Mouse (Mus musculus): Measurements from ENCODE around the gene Gm8909. TPM values are rescaled to one million over a fixed set of nuclear protein-coding genes. Genes with fewer than 3 reads are reported as not detected.
"Not testable (repeated sequence)": the region's sequence is repeated elsewhere in the genome, so short reads cannot be mapped to it uniquely, and the experiment has no call there.

The Gm8909 gene
- polyA plus RNA-seq, 1 experiment from 2014 or later, result 0.45 TPM

DNA sequence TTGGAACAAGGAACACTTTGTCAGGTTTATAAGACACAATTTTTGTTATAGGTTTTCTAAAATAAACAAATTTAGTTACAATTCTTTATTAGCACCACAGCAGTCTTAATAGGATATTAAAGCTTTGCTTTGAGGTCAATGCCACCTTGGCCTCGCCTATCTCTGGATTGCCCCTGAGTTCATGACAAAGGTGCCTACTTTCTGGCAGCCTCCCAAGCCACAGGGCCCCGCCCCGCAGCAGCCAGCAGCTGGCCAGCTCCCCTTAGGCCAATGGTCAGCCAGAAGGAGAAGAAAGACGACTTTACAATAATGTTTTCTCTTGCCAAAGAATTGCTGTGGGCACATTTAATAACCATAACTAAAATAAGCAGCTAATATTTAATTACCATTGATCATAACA is 17.1 kb downstream of the Gm8909 start:
- not testable (repeated sequence) for H3K9ac ChIP-seq (ENCODE audit: low read length); H3K36me3 ChIP-seq (ENCODE audit: control insufficient read depth, insufficient read depth, low read length); H3K27me3 ChIP-seq (ENCODE audit: control insufficient read depth, insufficient read depth, low read length); H3K4me1 ChIP-seq (ENCODE audit: control insufficient read depth, insufficient read depth, low read length); H3K9me3 ChIP-seq (replicated peaks; ENCODE audit: control insufficient read depth, low read length); H3K4me3 ChIP-seq (replicated peaks; ENCODE audit: low read length); H3K27ac ChIP-seq (ENCODE audit: low read length); ATAC-seq (ENCODE audit: insufficient read depth, low FRiP score); H3K4me2 ChIP-seq (ENCODE audit: low read depth, low read length)
- WGBS, result 30% methylated on average over 4 of the region's 4 CpGs

DNA sequence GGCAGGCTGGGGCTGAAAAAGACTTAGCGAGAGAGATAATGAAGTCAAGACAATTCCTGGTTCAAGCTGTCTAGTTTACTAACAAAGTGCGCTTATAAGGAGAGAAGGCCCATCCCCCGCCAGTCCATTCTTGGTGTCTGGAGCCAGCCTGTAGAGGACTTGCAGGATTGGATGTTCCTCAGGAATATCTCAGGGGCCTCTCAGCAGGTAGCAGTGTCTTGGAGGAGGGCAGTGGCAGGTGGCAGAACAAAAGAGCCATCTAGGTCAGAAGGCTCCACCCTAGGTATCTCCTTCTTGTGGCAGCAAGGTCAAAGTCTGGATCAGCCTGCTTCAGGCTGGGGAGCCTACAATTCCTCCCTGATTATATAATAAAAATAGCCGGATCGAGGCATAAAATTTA is 19.9 kb downstream of the Gm8909 start:
- H3K4me3 ChIP-seq (replicated peaks; ENCODE audit: low read length); H3K27ac ChIP-seq (ENCODE audit: low read length); H3K4me1 ChIP-seq (ENCODE audit: control insufficient read depth, insufficient read depth, low read length); H3K36me3 ChIP-seq (ENCODE audit: control insufficient read depth, insufficient read depth, low read length); ATAC-seq (ENCODE audit: insufficient read depth, low FRiP score); H3K9ac ChIP-seq (ENCODE audit: low read length); H3K4me2 ChIP-seq (ENCODE audit: low read depth, low read length); H3K9me3 ChIP-seq (replicated peaks; ENCODE audit: control insufficient read depth, low read length): not testable (repeated sequence)
- 81% methylated on average over 5 of the region's 5 CpGs for WGBS
- peaks cover 24% of the 10 kb centered on the region for H3K27me3 ChIP-seq (ENCODE audit: control insufficient read depth, insufficient read depth, low read length)

DNA sequence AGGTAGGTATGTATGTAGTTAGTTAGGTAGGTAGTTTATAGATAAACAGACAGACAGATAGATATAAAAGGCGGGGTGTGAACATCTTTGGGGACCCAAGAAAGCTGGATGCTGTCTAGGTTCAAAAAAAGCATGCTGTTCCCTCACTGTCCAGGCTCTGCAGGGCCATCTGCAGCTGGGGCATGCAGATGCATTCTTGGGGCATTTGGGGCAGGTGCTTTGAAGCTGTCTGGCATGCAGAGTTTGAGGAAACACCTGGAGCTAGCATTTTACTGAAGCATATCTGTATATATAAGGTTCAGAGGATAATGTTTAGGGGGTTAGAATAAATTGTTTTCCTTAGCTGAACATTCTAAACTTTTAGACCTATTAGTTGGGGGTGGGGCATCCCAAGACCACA is 21.4 kb downstream of the Gm8909 start:
- not testable (repeated sequence) for ATAC-seq (ENCODE audit: insufficient read depth, low FRiP score); H3K27ac ChIP-seq (ENCODE audit: low read length); H3K9me3 ChIP-seq (replicated peaks; ENCODE audit: control insufficient read depth, low read length); H3K36me3 ChIP-seq (ENCODE audit: control insufficient read depth, insufficient read depth, low read length); H3K4me3 ChIP-seq (replicated peaks; ENCODE audit: low read length); H3K9ac ChIP-seq (ENCODE audit: low read length); H3K4me1 ChIP-seq (ENCODE audit: control insufficient read depth, insufficient read depth, low read length); H3K4me2 ChIP-seq (ENCODE audit: low read depth, low read length)
- WGBS, result 68% methylated on average over 1 of the region's 1 CpGs
- H3K27me3 ChIP-seq (ENCODE audit: control insufficient read depth, insufficient read depth, low read length), result peaks cover 29% of the 10 kb centered on the region

DNA sequence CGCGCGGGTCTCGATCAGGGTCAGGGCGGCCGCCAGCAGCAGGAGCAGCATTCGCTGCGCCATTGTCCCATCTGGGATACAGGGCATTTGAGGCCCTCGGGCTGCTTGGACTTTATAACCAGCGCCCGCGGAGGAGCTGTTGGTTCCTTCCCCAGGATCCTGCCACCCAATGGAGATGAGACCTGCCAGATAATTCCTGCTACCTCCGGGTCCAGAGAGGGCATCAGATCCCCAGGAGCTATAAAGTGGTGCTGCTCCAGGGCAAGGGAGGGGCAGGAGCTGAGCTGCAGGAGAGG is 22.5 kb downstream of the Gm8909 start:
- H3K4me2 ChIP-seq (ENCODE audit: low read depth, low read length), result peak overlapping the region; percentile 72
- not testable (repeated sequence) for ATAC-seq (ENCODE audit: insufficient read depth, low FRiP score); H3K9me3 ChIP-seq (replicated peaks; ENCODE audit: control insufficient read depth, low read length); H3K27ac ChIP-seq (ENCODE audit: low read length); H3K4me1 ChIP-seq (ENCODE audit: control insufficient read depth, insufficient read depth, low read length); H3K36me3 ChIP-seq (ENCODE audit: control insufficient read depth, insufficient read depth, low read length)
- WGBS, result 2% methylated on average over 13 of the region's 13 CpGs
- peak overlapping the region; percentile 53 for H3K4me3 ChIP-seq (replicated peaks; ENCODE audit: low read length)
- peak overlapping the region; percentile 58 for H3K9ac ChIP-seq (ENCODE audit: low read length)
- H3K27me3 ChIP-seq (ENCODE audit: control insufficient read depth, insufficient read depth, low read length), result peaks cover 29% of the 10 kb centered on the region

DNA sequence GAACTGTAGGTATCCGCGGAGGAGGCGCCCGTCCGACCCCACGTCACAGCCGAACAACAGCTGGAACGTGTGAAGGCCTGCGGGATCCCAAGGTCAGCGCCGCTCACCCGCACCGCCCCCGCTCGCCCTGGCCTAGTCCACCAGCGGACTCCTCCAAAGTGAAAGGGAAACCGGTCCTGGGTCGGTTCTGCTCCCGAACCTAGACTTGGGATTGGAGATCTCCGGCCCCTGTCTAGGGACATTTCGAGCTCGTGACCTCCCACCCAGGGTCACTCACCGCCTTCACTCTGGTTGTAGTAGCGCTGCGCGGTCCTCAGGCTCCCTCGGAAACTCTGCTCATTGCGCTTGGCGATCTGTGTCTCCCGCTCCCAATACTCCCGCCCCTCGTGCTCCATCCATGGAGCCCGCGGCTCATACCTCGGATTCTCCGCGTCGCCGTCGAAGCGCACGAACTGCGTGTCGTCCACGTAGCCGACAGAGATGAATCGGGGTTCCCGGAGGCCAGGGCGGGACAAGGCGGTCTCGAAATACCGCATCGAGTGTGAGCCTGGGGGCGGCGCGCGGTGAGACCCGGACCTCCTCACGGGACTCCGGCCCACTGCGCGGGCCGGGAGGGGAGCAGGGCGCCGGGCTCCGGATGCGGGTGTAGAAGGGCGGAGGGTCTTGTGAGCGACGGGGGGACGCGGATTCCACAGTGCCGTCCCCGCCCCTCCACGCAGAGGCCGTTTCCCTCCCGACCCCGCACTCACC is 23.1 kb downstream of the Gm8909 start:
- WGBS, result 2% methylated on average over 78 of the region's 78 CpGs
- no peak overlapping the region for H3K27ac ChIP-seq (ENCODE audit: low read length)
- ATAC-seq (ENCODE audit: insufficient read depth, low FRiP score), result peak; percentile 47; the same call in 1 of the 2 replicates
- H3K4me2 ChIP-seq (ENCODE audit: low read depth, low read length), result peak overlapping the region; percentile 72
- peaks cover 29% of the 10 kb centered on the region for H3K27me3 ChIP-seq (ENCODE audit: control insufficient read depth, insufficient read depth, low read length)
- H3K9ac ChIP-seq (ENCODE audit: low read length), result peak overlapping the region; percentile 58
- no peaks in the 10 kb centered on the region for H3K36me3 ChIP-seq (ENCODE audit: control insufficient read depth, insufficient read depth, low read length)
- peak overlapping the region; percentile 53 for H3K4me3 ChIP-seq (replicated peaks; ENCODE audit: low read length)
- H3K4me1 ChIP-seq (ENCODE audit: control insufficient read depth, insufficient read depth, low read length), result peaks cover 7% of the 10 kb centered on the region; the same call in 1 of the 2 replicates
- no peaks in the 10 kb centered on the region for H3K9me3 ChIP-seq (replicated peaks; ENCODE audit: control insufficient read depth, low read length)

DNA sequence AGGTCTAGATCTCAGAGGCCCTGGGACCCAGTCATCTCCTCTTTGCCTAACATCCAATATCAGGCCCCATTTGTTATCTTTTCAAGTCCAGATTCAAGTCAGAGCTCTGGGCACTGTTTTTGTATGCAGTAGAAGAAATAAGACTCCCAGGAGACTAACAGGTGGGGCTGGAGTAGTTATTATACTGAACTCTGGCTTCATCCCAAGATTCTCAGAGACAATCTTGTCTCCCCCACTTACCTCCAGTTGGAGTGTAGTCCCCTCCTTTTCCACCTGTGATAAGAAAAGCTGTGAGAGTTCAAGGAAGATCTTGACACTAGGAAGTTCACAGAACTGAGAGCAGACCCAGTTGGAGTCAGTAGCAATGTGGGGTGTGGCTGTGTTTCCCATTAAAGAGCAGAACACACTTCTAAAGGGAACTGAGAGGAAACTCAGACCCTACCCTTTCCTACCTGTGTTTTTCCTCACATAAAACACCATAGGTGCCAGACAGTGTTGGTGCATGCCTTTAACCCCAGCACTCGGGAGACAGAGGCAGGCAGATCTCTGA is 32.0 kb downstream of the Gm8909 start:
- not testable (repeated sequence) for H3K4me1 ChIP-seq (ENCODE audit: control insufficient read depth, insufficient read depth, low read length); H3K9me3 ChIP-seq (replicated peaks; ENCODE audit: control insufficient read depth, low read length); H3K27me3 ChIP-seq (ENCODE audit: control insufficient read depth, insufficient read depth, low read length); H3K9ac ChIP-seq (ENCODE audit: low read length); H3K4me3 ChIP-seq (replicated peaks; ENCODE audit: low read length); ATAC-seq (ENCODE audit: insufficient read depth, low FRiP score); H3K36me3 ChIP-seq (ENCODE audit: control insufficient read depth, insufficient read depth, low read length); H3K4me2 ChIP-seq (ENCODE audit: low read depth, low read length); H3K27ac ChIP-seq (ENCODE audit: low read length)
- WGBS, result 74% methylated on average over 1 of the region's 1 CpGs

DNA sequence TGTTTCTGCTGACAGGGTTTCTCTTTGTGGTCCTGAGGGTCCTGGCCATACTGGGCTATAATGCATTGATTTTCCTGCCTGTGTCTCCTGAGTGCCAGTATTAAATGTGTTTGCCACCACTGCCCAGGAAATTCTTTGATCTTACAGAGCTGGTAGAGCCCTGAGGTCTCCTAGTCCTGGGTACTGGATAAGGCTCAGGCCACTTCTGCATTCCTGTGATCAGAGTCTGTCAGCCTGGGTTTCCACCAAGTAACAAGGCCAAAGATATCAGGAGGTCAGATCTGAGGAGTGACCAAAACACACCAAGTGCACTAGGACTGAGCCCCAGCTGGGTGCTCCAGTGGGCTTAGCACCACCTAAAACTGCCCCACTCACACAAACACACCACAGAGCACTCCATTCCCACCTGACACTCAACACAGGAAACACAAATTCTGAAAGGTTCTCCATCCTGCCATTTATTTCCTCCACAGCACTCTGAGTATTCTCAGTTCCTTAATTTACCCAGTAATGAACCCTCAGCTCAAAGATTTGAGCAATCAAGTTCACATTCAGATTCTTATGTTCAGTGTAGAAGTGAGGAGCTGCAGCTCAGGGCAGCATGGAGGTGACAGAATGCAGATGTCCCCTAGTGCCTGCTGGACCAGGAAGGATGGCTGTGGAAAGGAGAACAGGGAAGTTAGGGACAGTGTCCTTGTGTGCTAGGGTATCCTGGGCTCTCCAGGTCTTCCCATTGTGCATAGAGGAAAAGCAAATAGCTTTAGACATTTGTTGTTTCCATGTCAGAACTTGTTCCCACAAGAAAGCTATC is 32.7 kb downstream of the Gm8909 start:
- not testable (repeated sequence) for H3K27me3 ChIP-seq (ENCODE audit: control insufficient read depth, insufficient read depth, low read length); H3K9ac ChIP-seq (ENCODE audit: low read length); H3K4me1 ChIP-seq (ENCODE audit: control insufficient read depth, insufficient read depth, low read length); H3K4me3 ChIP-seq (replicated peaks; ENCODE audit: low read length); H3K27ac ChIP-seq (ENCODE audit: low read length); ATAC-seq (ENCODE audit: insufficient read depth, low FRiP score); H3K36me3 ChIP-seq (ENCODE audit: control insufficient read depth, insufficient read depth, low read length); H3K9me3 ChIP-seq (replicated peaks; ENCODE audit: control insufficient read depth, low read length); H3K4me2 ChIP-seq (ENCODE audit: low read depth, low read length)

DNA sequence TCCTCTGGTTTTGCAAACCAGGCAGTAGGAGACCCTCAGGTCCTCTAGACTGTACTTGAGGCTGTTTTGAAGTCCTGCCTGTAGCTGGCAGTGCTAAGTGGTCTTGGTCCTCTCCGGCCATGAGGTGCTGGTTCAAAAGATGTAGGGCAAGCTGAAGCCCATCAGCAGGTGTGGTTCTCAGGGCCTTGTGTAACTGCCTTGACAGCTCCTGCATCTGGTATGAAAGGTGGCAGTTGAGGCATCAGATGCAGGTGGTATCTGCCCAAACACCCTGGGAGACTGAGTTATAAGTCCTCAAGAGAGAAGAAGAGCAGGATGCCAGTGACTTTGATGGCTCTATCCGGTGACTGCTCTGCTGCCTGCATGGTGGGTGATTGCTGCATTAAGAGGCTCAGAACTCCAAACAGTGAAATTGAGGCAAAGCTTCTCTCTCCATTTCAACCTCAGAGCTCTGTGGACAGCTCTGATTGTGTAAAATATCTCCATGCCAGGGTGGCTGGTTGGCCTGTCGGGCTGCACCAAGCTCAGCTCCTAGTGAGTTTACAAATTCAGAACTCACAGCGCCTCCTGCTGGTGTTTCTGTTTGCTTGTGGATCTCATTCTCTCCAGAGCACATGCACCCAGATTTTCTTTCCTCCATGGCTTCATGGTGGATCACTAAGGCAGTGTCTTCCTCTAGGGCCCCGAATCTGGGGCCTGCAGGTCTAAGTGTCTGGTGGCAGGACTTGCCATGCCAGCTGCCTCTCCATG is 36.6 kb downstream of the Gm8909 start:
- Histone ChIP-seq H3K9ac (ENCODE audit: low read length) (no peak overlapping the region), H3K27me3 (ENCODE audit: control insufficient read depth, insufficient read depth, low read length) (no peaks in the 10 kb centered on the region), H3K4me2 (ENCODE audit: low read depth, low read length) (no peak overlapping the region), H3K27ac (ENCODE audit: low read length) (no peak overlapping the region), H3K4me1 (ENCODE audit: control insufficient read depth, insufficient read depth, low read length) (no peaks in the 10 kb centered on the region; the same call in 1 of the 2 replicates), H3K4me3 (replicated peaks; ENCODE audit: low read length) (no peak overlapping the region), H3K36me3 (ENCODE audit: control insufficient read depth, insufficient read depth, low read length) (no peaks in the 10 kb centered on the region), H3K9me3 (replicated peaks; ENCODE audit: control insufficient read depth, low read length) (no peaks in the 10 kb centered on the region)
- no peak for ATAC-seq (ENCODE audit: insufficient read depth, low FRiP score)
- WGBS, result 76% methylated on average over 5 of the region's 5 CpGs

Measured in stomach, embryonic 16.5 days (tissue).